Mouse (Mus musculus): ENCODE results near the gene Camta1. TPM values are rescaled to one million over a fixed set of nuclear protein-coding genes. Genes with fewer than 3 reads are reported as not detected.

The Camta1 gene
- polyA plus RNA-seq, 1 experiment from 2014 or later = 66.4 TPM

- H3K9ac ChIP-seq = no peak overlapping the region
- H3K36me3 ChIP-seq = no peaks in the 10 kb centered on the region
- under 1% methylated on average over 24 of the region's 24 CpGs for WGBS
- peaks cover 20% of the 10 kb centered on the region for H3K4me1 ChIP-seq
- H3K27ac ChIP-seq = no peak overlapping the region
- peaks cover 41% of the 10 kb centered on the region for H3K27me3 ChIP-seq
- peak overlapping the region; percentile 46 for H3K4me2 ChIP-seq
- H3K9me3 ChIP-seq = no peaks in the 10 kb centered on the region
- no peak for ATAC-seq (ENCODE audit: insufficient number of reproducible peaks, low FRiP score, low TSS enrichment, low read depth)
- peak overlapping the region; percentile 25 for H3K4me3 ChIP-seq
Measured at GRCm38 (mm10) chr4:151386701-151387451, 474.8 kb downstream of the Camta1 start.

GRCm38 (mm10) chr4:151385985-151386700 is 475.5 kb downstream of the Camta1 start:
- H3K36me3 ChIP-seq = no peaks in the 10 kb centered on the region
- H3K9ac ChIP-seq = no peak overlapping the region
- ATAC-seq (ENCODE audit: insufficient number of reproducible peaks, low FRiP score, low TSS enrichment, low read depth) = no peak
- 2% methylated on average over 12 of the region's 12 CpGs for WGBS
- no peak overlapping the region for H3K27ac ChIP-seq
- H3K4me1 ChIP-seq = peaks cover 20% of the 10 kb centered on the region
- peaks cover 41% of the 10 kb centered on the region for H3K27me3 ChIP-seq
- peak overlapping the region; percentile 25; the same call in 1 of the 2 replicates for H3K4me3 ChIP-seq
- no peaks in the 10 kb centered on the region for H3K9me3 ChIP-seq
- peak overlapping the region; percentile 46 for H3K4me2 ChIP-seq

GRCm38 (mm10) chr4:151377731-151378130 is 483.9 kb downstream of the Camta1 start:
- H3K4me2 ChIP-seq = no peak overlapping the region
- no peak for ATAC-seq (ENCODE audit: insufficient number of reproducible peaks, low FRiP score, low TSS enrichment, low read depth)
- H3K36me3 ChIP-seq = no peaks in the 10 kb centered on the region
- H3K27ac ChIP-seq = no peak overlapping the region
- no peak overlapping the region for H3K4me3 ChIP-seq
- WGBS = 50% methylated on average over 1 of the region's 1 CpGs
- no peak overlapping the region for H3K9ac ChIP-seq
- H3K9me3 ChIP-seq = no peaks in the 10 kb centered on the region
- no peaks in the 10 kb centered on the region for H3K4me1 ChIP-seq
- 0 out of 2 replicates have a peak, but pooled peaks cover 10% of the 10 kb centered on the region for H3K27me3 ChIP-seq

- Histone ChIP-seq H3K9me3 (no peaks in the 10 kb centered on the region), H3K36me3 (no peaks in the 10 kb centered on the region), H3K4me1 (no peaks in the 10 kb centered on the region), H3K27me3 (0 out of 2 replicates have a peak, but pooled peaks cover 7% of the 10 kb centered on the region), H3K4me2 (no peak overlapping the region), H3K27ac (no peak overlapping the region), H3K4me3 (no peak overlapping the region), H3K9ac (no peak overlapping the region)
- no peak for ATAC-seq (ENCODE audit: insufficient number of reproducible peaks, low FRiP score, low TSS enrichment, low read depth)
- 57% methylated on average over 26 of the region's 26 CpGs for WGBS
Measured at GRCm38 (mm10) chr4:151376234-151376633, 485.4 kb downstream of the Camta1 start.

GRCm38 (mm10) chr4:151372855-151373566 is 488.7 kb downstream of the Camta1 start:
- Histone ChIP-seq H3K4me1 (no peaks in the 10 kb centered on the region), H3K36me3 (no peaks in the 10 kb centered on the region), H3K27me3 (peaks cover 15% of the 10 kb centered on the region; the same call in 1 of the 2 replicates), H3K9ac (no peak overlapping the region), H3K4me2 (no peak overlapping the region), H3K27ac (no peak overlapping the region), H3K4me3 (no peak overlapping the region), H3K9me3 (no peaks in the 10 kb centered on the region)
- ATAC-seq (ENCODE audit: insufficient number of reproducible peaks, low FRiP score, low TSS enrichment, low read depth) = no peak
- 67% methylated on average over 12 of the region's 12 CpGs for WGBS

- 15% methylated on average over 14 of the region's 14 CpGs for WGBS
- Histone ChIP-seq H3K9me3 (no peaks in the 10 kb centered on the region), H3K4me2 (no peak overlapping the region), H3K4me3 (no peak overlapping the region), H3K4me1 (peaks cover 11% of the 10 kb centered on the region), H3K27ac (no peak overlapping the region), H3K27me3 (peaks cover 23% of the 10 kb centered on the region), H3K36me3 (no peaks in the 10 kb centered on the region), H3K9ac (no peak overlapping the region)
- peak; percentile 52; the same call in 1 of the 2 replicates for ATAC-seq (ENCODE audit: insufficient number of reproducible peaks, low FRiP score, low TSS enrichment, low read depth)
Measured at GRCm38 (mm10) chr4:151366941-151367545, 494.6 kb downstream of the Camta1 start.

- no peak for ATAC-seq (ENCODE audit: insufficient number of reproducible peaks, low FRiP score, low TSS enrichment, low read depth)
- H3K4me3 ChIP-seq = no peak overlapping the region
- WGBS = 57% methylated on average over 20 of the region's 20 CpGs
- H3K27ac ChIP-seq = no peak overlapping the region
- no peak overlapping the region for H3K4me2 ChIP-seq
- H3K9me3 ChIP-seq = no peaks in the 10 kb centered on the region
- no peaks in the 10 kb centered on the region for H3K4me1 ChIP-seq
- no peaks in the 10 kb centered on the region for H3K36me3 ChIP-seq
- H3K9ac ChIP-seq = no peak overlapping the region
- H3K27me3 ChIP-seq = peaks cover 43% of the 10 kb centered on the region
Measured at GRCm38 (mm10) chr4:151360976-151361673, 500.6 kb downstream of the Camta1 start.

- Histone ChIP-seq H3K27ac (no peak overlapping the region), H3K4me1 (peaks cover 10% of the 10 kb centered on the region), H3K9ac (no peak overlapping the region), H3K27me3 (peaks cover 33% of the 10 kb centered on the region), H3K4me2 (peak overlapping the region; percentile 14; the same call in 1 of the 2 replicates), H3K9me3 (no peaks in the 10 kb centered on the region), H3K36me3 (no peaks in the 10 kb centered on the region), H3K4me3 (no peak overlapping the region)
- no peak for ATAC-seq (ENCODE audit: insufficient number of reproducible peaks, low FRiP score, low TSS enrichment, low read depth)
- WGBS = 18% methylated on average over 12 of the region's 12 CpGs
Measured at GRCm38 (mm10) chr4:151355505-151355904, 506.2 kb downstream of the Camta1 start.

- no peak overlapping the region for H3K27ac ChIP-seq
- H3K9ac ChIP-seq = no peak overlapping the region
- H3K36me3 ChIP-seq = no peaks in the 10 kb centered on the region
- no peak overlapping the region for H3K4me2 ChIP-seq
- WGBS = 80% methylated on average over 2 of the region's 2 CpGs
- no peak overlapping the region for H3K4me3 ChIP-seq
- no peaks in the 10 kb centered on the region for H3K9me3 ChIP-seq
- ATAC-seq (ENCODE audit: insufficient number of reproducible peaks, low FRiP score, low TSS enrichment, low read depth) = no peak
- peaks cover 27% of the 10 kb centered on the region for H3K27me3 ChIP-seq
- peaks cover 10% of the 10 kb centered on the region for H3K4me1 ChIP-seq
Measured at GRCm38 (mm10) chr4:151352791-151353190, 508.9 kb downstream of the Camta1 start.

GRCm38 (mm10) chr4:151352249-151352648 is 509.4 kb downstream of the Camta1 start:
- peaks cover 21% of the 10 kb centered on the region for H3K27me3 ChIP-seq
- no peaks in the 10 kb centered on the region for H3K36me3 ChIP-seq
- ATAC-seq (ENCODE audit: insufficient number of reproducible peaks, low FRiP score, low TSS enrichment, low read depth) = no peak
- H3K4me3 ChIP-seq = no peak overlapping the region
- H3K4me1 ChIP-seq = peaks cover 10% of the 10 kb centered on the region
- no peak overlapping the region for H3K4me2 ChIP-seq
- 41% methylated on average over 4 of the region's 4 CpGs for WGBS
- H3K27ac ChIP-seq = no peak overlapping the region
- H3K9ac ChIP-seq = no peak overlapping the region
- H3K9me3 ChIP-seq = no peaks in the 10 kb centered on the region

GRCm38 (mm10) chr4:151351757-151352156 is 509.9 kb downstream of the Camta1 start:
- H3K36me3 ChIP-seq = no peaks in the 10 kb centered on the region
- ATAC-seq (ENCODE audit: insufficient number of reproducible peaks, low FRiP score, low TSS enrichment, low read depth) = no peak
- H3K27me3 ChIP-seq = peaks cover 16% of the 10 kb centered on the region
- WGBS = 65% methylated on average over 12 of the region's 12 CpGs
- no peak overlapping the region for H3K4me3 ChIP-seq
- H3K9ac ChIP-seq = no peak overlapping the region
- H3K9me3 ChIP-seq = no peaks in the 10 kb centered on the region
- H3K4me2 ChIP-seq = no peak overlapping the region
- H3K4me1 ChIP-seq = peaks cover 14% of the 10 kb centered on the region
- H3K27ac ChIP-seq = no peak overlapping the region

All from limb, embryonic 15.5 days (tissue).